Mouse (Mus musculus): ENCODE measurements around the gene Serpina3m.
"Not testable (repeated sequence)": the region's sequence is repeated elsewhere in the genome, so short reads cannot be mapped to it uniquely, and the experiment has no call there.

Gene Serpina3m

GRCm38 (mm10) chr12:104338226-104338625 lies at the start of gene Serpina3m, which contains the start of gene Serpina3k:
Gene Serpina3m, plus strand, starts transcription at chr12:104338486.
Gene Serpina3k, plus strand, starts transcription at chr12:104338486.
- not testable (repeated sequence) for DNase-seq (ENCODE audit: low spot score)

GRCm38 (mm10) chr12:104289872-104290271 lies 48.4 kb upstream of the Serpina3m start:
- DNase-seq (ENCODE audit: low spot score), result no peak

- DNase-seq (ENCODE audit: low spot score), result no peak
Observed at GRCm38 (mm10) chr12:104293963-104294362, 44.3 kb upstream of the Serpina3m start.

- no peak for DNase-seq (ENCODE audit: low spot score)
Observed at GRCm38 (mm10) chr12:104298049-104298448, 40.2 kb upstream of the Serpina3m start.

- no peak for DNase-seq (ENCODE audit: low spot score)
Observed at GRCm38 (mm10) chr12:104305991-104306390, 32.3 kb upstream of the Serpina3m start.

GRCm38 (mm10) chr12:104314253-104314652 lies 24.0 kb upstream of the Serpina3m start, which contains the start of gene Serpina3j:
Gene Serpina3j, plus strand, starts transcription at chr12:104314553.
- DNase-seq (ENCODE audit: low spot score), result no peak

- no peak for DNase-seq (ENCODE audit: low spot score)
Observed at GRCm38 (mm10) chr12:104322454-104322853, 15.8 kb upstream of the Serpina3m start.

- DNase-seq (ENCODE audit: low spot score), result no peak
Observed at GRCm38 (mm10) chr12:104331701-104332100, 6.6 kb upstream of the Serpina3m start.

GRCm38 (mm10) chr12:104336873-104337272 lies 1.4 kb upstream of the Serpina3m start:
- DNase-seq (ENCODE audit: low spot score), result not testable (repeated sequence)

- DNase-seq (ENCODE audit: low spot score), result no peak
Observed at GRCm38 (mm10) chr12:104338705-104339104, 419 bp downstream of the Serpina3m start.

- not testable (repeated sequence) for DNase-seq (ENCODE audit: low spot score)
Observed at GRCm38 (mm10) chr12:104342489-104342888, 4.2 kb downstream of the Serpina3m start.

- DNase-seq (ENCODE audit: low spot score), result no peak
Observed at GRCm38 (mm10) chr12:104345181-104345580, 6.9 kb downstream of the Serpina3m start.

GRCm38 (mm10) chr12:104345707-104346106 lies 7.4 kb downstream of the Serpina3m start:
- no peak for DNase-seq (ENCODE audit: low spot score)

- no peak for DNase-seq (ENCODE audit: low spot score)
Observed at GRCm38 (mm10) chr12:104347091-104347490, 8.8 kb downstream of the Serpina3m start.

- peak; percentile 24 for DNase-seq (ENCODE audit: low spot score)
Observed at GRCm38 (mm10) chr12:104351812-104352211, 13.5 kb downstream of the Serpina3m start.

- DNase-seq (ENCODE audit: low spot score), result no peak
Observed at GRCm38 (mm10) chr12:104356006-104356405, 17.7 kb downstream of the Serpina3m start.

GRCm38 (mm10) chr12:104369986-104370385 lies 31.7 kb downstream of the Serpina3m start:
- no peak for DNase-seq (ENCODE audit: low spot score)

GRCm38 (mm10) chr12:104377179-104377578 lies 38.9 kb downstream of the Serpina3m start:
- not testable (repeated sequence) for DNase-seq (ENCODE audit: low spot score)

- not testable (repeated sequence) for DNase-seq (ENCODE audit: low spot score)
Observed at GRCm38 (mm10) chr12:104378351-104378750, 40.1 kb downstream of the Serpina3m start.

- not testable (repeated sequence) for DNase-seq (ENCODE audit: low spot score)
Observed at GRCm38 (mm10) chr12:104378815-104379214, 40.5 kb downstream of the Serpina3m start.

GRCm38 (mm10) chr12:104379856-104380255 lies 41.6 kb downstream of the Serpina3m start:
- no peak for DNase-seq (ENCODE audit: low spot score)

GRCm38 (mm10) chr12:104381071-104381604 lies 42.9 kb downstream of the Serpina3m start:
- not testable (repeated sequence) for DNase-seq (ENCODE audit: low spot score)

- not testable (repeated sequence) for DNase-seq (ENCODE audit: low spot score)
Observed at GRCm38 (mm10) chr12:104385987-104386386, 47.7 kb downstream of the Serpina3m start.

- DNase-seq (ENCODE audit: low spot score), result not testable (repeated sequence)
Observed at GRCm38 (mm10) chr12:104386878-104387277, 48.6 kb downstream of the Serpina3m start.
